Mouse (Mus musculus) neural tube, embryonic 10.5 days (tissue): ENCODE data around the gene Elf2.
A peak's percentile ranks its signal among the peaks of the same experiment; 100 is the strongest.
"Not testable (repeated sequence)": the region's sequence is repeated elsewhere in the genome, so short reads cannot be mapped to it uniquely, and the experiment has no call there.

ENCODE experiments used
- DNase-seq: peaks from one replicate; pipeline ENCODE4 v3.0.0-alpha.2; 2017; ENCODE audit warnings: low spot score; ENCODE audit errors: extremely low spot score

The Elf2 gene

DNA sequence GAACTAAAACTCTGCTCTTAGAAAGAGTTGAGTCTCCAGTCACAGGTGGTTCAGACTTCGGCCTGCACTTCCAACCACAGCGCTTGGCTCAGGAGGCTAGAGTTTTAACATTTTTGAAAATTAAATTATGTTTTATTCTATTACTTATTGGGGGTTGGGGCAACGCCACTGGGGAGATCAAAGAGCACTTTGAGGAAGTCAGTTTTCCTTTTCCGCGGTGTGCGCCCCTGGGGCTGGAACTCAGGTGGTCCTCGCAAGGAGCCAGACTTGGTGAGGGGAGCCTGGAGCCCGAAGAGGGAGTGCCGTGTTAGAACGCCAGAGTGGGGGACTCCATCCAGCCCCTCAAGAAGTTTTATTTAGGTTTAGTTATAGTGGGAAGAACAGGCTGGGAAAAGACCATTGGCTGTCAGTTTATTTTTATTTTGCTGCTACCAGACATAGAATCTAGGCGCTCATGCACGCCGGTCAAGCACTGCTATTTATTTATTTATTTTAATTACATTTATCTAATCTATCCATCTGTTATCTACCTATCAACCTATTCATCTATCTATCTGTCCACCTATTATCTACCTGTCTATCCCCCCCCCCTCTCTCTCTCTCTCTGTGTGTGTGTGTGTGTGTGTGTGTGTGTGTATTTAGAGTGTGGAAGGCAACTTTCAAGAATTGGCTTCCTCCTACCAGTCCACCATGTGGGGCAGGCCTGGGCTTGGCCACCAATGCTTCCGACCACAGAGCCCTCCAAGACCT, 19.3 kb upstream of the Elf2 start:
- DNase-seq: no peak

DNA sequence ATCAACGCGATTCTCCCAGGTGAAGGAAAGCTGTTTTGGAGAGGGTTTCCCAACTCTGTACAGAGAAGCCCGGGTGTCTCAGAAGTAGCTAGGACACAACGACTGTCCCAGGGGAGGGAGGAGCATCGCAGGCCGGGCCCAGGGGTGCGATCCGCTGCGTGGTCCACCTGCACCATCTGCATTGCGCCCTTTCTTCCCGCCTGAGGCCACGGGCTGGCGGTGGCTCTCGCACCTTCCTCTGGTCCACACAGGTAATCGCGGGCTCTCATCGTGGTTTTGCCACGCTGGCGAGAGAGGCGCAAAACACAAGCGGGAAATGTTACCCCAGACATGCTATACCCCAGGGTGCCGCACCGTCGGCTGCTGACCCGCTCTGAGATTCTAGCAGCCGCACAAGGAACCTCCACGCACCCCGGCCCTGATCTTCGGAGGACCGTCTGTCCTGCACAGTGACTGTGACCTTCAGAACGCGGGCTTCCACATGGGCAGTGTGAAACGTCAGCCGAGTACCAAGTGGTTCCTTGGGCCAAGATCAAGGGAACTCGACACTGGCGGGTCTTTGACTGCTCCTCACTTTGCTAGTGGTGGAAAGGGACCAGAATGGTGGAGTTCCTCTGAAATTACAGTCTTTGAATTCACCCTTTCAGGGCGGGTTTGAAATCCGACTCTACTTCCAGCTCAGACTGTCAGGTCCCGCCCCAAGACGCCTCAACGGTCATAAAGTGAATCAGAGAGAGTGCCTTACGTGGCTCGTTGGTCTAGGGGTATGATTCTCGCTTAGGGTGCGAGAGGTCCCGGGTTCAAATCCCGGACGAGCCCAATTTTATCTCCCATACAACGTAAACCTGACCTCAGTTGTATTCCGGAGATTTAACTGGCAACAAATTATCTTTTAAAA, 18.4 kb upstream of the Elf2 start:
- peak; percentile 94 for DNase-seq

DNA sequence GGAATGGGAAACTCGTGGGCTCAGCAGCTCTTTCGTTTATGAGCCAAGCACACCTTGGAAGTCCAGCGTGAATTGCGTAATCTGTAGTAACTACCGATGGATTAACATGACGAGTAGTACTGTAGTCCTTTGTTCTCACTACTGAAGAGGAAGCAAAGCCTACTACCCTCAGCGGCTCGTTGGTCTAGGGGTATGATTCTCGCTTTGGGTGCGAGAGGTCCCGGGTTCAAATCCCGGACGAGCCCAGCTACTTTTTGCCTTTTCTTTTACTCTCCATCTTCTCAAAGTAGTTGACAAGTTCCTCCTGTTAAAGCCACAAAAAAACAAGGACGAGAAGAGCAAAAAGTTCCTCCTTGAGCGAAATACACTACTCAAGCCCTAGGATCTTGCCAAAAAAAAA, 17.7 kb upstream of the Elf2 start:
- DNase-seq: peak; percentile 89

DNA sequence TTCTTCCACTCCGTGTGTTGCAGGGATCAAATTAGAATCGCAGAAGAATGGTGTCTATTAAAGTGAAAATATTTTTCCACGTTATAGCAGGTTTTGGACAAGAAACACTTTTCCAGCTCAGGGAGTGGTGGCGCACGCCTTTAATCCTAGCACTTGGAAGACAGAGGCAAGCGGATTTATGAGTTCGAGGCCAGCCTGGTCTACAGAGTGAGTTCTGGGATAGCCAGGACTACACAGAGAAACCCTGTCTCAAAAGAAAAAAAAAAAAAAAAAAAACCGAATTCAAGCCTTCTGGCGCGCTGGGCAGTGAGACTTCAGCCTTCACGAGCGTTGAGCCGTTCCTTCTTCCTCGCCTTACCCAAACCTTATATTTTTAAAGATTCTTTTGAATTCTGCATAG, 17.2 kb upstream of the Elf2 start:
- peak; percentile 46 for DNase-seq

DNA sequence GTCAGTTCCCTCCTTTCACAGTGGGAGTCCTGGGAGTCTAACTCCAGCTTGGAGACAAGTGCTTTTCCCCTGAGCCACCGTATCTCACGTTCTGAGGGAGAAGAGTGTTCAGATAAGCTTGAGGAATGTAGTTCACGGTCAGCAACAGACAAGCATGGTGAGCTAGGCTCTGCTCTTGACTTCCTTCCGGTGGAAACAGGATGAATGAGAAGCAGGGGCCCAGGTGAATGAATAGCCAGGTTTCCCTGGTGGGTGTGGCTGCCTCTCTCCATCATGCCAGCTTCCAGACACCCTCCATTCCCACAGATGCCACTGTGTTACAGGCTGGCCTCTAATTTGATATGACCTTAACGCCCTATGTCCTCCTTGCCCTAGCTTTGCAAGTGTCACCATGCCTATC, 16.6 kb upstream of the Elf2 start:
- DNase-seq: no peak

DNA sequence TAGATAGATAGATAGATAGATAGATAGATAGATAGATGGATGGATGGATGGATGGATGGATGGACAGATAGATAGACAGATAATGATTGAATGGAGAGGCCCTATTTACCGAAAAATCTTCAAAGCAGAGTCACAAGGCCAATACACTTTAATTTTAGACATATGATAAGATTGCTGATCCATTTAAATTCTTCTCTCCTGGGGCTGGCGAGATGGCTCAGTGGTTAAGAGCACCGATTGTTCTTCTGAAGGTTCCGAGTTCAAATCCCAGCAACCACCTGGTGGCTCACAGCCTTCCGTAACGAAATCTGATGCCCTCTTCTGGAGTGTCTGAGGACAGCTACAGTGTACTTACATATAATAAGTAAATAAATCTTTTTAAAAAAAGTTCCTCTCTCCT, 14.5 kb upstream of the Elf2 start:
- not testable (repeated sequence) for DNase-seq

DNA sequence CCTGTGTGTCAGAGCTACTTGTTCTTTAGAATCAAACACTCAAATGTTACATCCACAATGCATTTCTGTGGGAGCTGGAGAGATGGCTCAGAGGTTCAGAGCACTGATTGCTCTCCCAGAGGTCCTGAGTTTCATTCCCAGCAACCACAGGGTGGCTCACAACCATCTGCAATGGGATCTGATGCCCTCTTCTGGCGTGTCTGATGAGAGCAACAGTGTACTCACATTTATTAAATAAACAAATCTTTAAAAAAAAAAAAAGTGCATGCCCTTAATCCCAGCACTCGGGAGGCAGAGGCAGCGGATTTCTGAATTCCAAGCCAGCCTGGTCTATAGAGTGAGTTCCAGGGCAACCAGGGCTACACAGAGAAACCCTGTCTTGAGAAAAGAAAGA, 13.6 kb upstream of the Elf2 start:
- DNase-seq: no peak

DNA sequence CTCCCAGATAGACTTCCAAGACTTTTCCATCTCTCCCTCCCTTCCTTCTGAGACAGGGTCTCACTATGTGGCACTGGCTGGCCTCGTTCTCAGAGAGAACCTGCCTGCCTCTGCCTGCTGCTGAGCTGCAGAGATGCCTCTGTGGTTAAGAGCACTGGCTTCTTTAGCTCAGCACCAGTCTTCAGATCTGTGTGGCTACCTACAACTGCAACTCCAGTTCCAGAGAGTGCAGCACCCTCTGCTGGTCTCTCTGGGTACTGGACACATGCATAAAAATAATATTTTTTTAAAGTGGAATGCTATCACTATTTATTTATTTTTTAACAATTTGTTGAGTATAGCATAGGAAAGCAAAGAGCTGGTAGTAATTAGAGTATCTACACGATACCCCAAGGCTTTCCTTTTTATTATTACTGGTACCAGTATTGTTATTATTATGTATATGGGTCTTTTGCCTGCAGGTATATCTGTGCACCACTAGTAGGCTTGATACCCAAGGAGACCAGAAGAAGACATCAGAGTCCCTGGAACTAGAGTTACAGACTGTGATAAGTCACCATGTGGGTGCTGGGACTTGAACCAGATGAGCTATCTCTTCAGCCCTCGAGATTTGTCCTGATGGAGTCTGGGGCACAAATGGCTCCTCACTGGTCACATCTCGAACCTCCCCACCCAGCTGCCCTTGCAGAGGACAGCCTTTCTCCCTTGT, 13.0 kb upstream of the Elf2 start:
- DNase-seq: peak; percentile 43

DNA sequence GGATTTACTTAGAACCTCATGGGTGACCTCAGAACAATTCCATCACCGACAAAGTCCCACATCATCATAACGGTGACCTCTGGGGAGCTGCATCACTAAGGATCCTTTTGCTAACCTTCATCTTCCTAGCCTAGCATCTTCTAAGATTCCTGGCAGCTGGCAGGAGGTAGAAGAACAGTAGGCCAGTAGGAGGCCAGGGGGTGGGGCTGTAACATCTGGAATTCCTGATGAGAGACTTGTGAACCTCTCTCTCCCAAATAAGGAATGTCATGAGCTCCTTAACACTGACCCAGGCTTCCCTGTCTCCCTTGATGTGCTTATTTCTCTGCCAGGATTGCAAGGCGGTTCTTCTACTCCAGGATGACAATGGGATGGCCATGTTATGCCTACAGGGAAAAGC, 10.3 kb upstream of the Elf2 start:
- DNase-seq: no peak

DNA sequence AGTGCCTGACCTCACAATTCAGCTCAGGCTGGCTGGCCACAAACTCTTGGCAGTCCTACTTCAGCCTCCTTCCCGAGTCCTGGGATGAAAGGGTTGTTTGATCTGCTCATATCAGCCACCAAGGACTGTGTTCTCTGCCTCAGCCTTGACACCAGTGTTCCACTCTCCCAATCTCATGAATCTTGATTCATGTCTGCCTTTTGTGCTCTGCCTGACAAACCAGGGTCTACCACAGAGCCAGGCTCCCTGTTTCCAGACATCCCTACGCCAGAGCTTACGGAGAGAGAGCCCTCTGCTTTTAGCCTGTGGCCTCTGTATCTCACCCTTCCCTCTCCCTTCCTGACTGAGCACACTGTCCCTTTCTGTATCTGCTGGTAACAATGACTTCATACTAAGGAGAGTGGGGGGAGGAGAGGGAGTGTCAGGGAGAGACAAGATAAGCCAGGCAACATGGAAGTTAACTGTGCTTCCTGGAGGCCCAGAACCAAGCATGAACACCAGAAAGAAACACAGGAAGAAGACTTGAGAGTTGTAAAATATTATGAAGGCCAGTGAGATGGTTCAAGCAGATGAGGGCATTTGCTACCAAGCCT, 8.3 kb upstream of the Elf2 start:
- DNase-seq: no peak

DNA sequence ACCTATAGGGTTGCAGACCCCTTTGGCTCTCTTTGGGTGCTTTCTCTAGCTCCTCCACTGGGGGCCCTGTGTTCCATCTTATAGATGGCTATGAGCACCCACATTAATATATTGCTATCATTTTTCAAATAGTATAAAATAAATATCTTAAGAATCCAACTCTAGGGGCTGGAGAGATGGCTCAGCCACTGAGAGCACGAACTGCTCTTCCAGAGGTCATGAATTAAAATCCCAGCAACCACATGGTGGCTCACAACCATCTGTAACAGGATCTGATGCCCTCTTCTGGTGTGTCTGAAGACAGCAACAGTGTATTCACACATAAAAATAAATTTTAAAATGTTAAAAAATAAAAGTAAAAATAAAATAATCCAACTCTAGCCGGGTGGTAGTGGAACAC, 4.6 kb upstream of the Elf2 start:
- not testable (repeated sequence) for DNase-seq

DNA sequence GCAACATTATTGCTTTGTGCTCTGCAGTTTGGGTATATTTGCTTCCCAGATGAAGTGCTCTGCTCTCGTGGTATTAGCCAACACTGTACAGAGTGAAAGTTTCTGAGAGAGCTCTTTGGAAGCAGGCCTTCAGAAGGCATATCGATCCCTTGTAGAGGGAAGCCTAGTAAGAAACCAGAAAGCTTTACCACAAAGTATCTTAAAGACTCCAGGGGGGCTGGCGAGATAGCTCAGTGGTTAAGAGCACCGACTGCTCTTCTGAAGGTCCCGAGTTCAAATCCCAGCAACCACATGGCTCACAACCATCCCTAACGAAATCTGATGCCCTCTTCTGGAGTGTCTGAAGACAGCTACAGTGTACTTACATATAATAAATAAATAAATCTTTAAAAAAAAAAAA, 3.7 kb upstream of the Elf2 start:
- not testable (repeated sequence) for DNase-seq

DNA sequence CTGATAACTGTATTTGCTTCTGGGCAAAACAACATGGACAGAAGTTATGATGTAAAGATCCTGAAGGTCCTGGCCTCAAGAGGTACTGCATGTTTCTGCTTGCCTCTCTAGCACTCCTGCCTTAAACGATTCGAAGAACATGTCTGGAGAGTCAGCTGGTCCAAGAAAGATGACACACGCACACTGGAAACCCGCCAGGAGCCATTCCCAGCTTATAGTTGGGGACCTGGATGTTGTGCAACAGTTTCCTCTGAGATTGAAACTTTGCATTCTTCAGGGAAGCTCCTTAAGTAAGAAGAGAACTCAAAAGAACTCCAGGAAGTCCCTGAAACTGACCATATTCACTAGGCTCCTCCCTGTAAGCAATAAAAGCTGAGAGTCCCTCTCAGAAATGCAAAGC, 2.8 kb upstream of the Elf2 start:
- DNase-seq: no peak

DNA sequence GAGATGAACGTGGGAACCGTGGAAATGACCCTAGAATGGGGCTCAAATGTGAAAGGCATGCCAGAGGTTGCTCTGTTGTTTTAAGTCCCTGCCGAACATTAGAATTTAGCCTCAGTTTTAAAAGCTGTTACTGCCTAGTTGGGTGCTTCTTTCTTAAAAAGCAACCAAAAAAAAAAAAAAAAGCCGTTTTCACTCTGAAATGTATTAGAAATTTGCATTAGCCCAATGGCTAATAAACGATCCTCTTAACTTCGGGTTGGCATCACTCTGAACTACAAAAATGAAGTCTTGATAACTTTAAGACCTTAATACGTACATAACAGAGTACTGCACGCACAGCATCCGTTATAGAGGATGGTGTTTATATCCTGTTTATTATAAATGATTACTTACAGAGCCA, 1.7 kb upstream of the Elf2 start:
- DNase-seq: no peak

DNA sequence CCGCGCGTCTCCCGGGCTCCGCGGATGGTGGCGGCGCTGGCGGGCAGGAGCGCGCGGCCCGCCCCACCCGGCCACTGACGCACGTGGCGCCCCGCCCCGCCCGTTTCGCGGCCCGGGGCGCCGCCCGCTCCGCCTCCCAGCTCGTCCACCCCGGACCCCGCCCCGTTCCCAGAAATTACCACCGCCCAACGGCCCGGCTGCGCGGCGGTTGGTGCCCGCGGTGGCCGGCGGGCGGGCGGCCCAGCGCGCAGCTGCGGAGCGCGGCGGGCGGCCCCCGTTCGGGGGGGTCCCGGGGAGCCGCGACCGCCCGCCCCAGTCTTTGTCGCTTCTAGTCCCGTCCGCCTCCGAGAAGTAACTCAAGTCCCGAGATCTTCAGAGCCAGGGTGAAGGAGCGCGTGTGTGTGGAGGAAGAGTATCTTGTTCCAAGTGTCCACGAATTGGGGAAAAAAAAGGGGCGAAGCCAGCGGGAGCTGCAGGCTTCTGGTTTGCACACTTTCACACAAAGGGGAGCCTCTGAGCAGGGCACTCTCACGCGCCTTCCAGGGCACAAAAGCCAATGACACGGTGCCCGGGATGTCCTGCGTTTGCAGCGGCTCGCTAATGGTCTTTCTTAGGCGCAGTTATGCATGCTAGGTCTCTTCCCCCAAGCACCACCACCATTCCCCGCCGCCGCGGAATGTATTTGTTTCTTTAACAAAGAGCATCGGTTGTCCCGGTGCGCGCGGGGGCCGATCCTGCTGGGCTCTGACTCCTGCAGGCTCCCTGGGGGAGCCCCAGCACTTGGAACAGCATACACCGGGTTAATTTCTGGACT, 1.0 kb upstream of the Elf2 start:
- peak; percentile 87 for DNase-seq

DNA sequence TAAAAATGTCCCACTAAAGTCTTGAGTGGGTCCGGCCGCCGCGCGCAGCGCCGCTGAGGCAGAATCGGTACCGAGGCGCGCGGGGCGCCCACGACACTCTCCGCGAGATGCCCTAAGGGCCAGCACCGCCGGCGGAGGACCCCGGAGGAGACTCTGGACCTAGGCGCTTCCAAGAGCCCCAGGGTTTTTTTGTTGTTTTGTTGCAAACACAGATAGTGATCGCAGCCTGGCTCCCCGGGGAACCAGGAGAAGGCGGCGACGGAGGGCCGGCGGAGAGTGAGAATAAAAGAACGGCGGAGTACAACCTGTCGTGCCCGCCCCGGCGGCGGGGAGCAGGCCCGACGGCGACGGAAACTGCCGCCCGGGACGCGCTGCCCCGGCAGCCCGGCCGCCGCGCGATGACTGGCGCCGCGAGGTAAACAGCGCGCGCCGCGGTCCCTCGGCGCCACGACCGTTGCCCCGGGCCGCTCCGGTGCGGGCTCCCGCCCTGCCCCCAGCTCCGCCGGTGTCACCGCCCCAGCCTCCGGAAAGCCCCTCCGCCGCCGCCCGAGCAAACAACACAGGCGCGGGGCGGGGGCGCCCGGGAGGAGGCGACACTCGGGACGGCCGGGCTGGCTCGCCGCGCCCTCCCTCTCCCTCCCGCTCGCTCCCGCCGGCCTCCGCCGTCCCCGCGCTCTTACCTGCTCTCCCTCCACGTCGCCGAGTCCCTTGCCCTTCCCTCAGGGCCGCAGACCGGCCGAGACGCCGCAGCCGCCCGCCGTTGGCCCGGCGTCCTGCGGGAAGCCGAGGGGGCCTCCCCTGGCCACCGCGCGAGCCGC, 520 bp downstream of the Elf2 start:
- peak; percentile 61 for DNase-seq

DNA sequence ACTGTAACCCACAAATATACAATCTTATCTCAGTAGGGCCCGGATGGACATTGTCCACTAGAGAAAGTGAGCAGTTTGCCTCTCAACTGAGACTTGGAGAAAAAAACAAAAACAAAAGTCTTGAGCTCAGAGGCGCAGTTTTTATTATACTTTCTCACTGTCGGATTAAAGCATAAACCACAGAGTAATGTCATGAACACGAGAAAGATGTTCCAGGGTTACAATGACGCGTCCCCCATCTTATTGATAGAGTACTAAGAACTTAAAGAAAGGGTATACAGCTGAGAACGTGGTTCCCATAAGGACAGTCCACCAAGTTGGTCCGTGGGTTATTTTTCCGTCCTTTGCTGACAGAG, 1.1 kb downstream of the Elf2 start:
- no peak for DNase-seq

DNA sequence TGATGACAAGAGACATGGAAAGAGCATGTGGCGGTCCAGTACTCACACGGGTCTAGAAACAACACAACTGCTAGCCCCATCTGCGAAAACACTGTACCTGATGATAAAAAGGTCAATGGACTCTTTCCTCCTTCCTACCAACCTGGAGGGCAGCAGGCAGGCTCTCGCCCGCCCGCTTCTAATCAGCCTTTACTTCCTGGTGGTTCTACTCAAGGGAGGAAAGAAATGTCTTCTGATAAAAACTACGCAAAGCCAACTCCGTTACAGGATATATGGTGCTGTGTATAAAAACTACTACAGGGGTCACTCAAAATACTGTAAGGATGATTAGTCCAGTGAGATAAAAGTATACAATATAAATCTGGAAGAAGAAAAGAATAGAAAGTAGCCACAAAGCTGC, 5.1 kb downstream of the Elf2 start:
- DNase-seq: no peak

DNA sequence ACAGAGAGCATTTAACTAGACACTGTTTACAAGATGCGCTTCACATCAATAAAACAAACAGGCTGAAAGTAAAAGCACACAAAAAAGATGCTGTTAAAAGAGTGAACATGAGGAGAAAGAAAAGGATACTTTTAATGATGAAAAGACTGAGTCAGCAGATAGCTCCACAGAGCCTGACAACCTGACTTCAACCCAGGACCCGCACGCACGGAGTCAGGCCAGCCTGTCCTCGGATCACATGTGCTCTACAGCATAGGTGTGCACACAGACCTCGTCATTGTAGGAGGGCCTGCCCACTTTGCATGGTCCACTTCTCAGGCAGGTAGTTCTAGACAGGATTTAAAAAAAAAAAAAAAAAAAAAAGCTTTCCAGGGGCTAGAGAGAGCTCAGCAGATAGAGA, 6.5 kb downstream of the Elf2 start:
- no peak for DNase-seq

DNA sequence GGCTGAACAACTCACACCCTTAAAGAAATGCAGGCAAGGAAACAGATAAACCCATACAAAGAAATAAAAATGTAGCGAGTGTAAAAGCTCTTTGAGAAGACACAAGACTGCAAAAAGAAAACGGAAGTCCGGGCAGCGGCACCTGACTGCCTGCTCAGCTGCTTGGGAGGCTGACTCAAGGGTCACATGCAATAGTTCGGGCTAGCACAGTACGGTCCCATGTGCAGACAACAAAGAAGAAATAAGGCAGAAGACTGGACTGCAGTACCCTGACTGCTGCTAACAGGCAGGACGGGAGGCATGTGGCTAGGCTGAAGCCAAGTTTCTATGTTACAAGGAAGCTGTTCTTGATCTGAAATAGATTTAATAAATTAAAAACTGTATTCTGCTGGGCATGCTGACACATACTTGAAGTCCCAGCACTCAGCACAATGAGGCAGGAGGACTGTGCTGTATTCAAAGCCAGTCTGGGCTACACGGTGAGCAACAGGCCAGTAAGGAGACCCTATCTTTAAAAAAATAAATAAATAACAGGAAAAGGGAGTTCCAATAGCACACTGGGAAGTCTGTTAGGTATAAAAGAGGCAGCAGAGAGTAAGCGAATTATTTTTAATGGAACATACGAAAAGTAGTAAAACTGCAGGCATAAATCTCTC, 7.1 kb downstream of the Elf2 start:
- DNase-seq: no peak
